22 mouse cellular contexts compared by ENCODE assay signal in the genomic region with DNA sequence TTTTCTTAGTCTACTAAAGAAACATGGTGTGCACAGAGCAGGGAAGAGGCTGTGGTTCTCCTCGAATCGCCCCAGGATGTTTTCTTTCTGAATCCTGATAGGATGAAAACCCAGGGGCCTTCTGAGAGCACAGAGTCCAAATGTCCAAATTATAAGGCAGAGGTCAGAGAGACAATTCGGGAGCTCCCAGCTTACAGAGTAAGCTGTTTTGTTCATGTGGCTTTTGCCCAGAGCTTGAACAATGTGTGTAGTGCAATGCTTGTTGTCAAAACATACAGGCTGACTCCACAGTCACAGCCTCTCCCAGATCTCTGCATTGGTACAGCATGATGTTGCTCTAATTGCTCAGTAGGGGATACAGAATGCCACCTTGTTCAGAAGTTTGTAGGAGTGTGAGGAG.
"Had no signal": no experiment of that assay in that cellular context is flagged by ENCODE, and none has a peak within 500 bp of the region (broad histone marks: within the 10 kb centered on the region; RNA-seq: fewer than 3 reads in every experiment).

No protein-coding gene starts in this region.

- H3K4me3 ChIP-seq: heart, adult 2 months; heart, embryonic 13.5 days; heart, embryonic 15.5 days; hindbrain, embryonic 13.5 days; hindbrain, embryonic 15.5 days; limb, embryonic 13.5 days; limb, embryonic 15.5 days had no signal

- ATAC-seq: forebrain, postnatal 0 days; hindbrain, postnatal 0 days; intestine, embryonic 16.5 days had no signal

- DNase-seq: forebrain, postnatal 0 days; gastrocnemius, postnatal 14 days; gastrocnemius, postnatal 36 days; heart, adult 11 months; heart, adult 2 months; heart, postnatal 14 days; heart, postnatal 36 days; kidney, adult 11 months; kidney, postnatal 10 days; kidney, postnatal 36 days; layer of hippocampus, adult 9-11 months; layer of hippocampus, postnatal 36 days; left cerebral cortex, postnatal 4 days had no signal

- H3K27ac ChIP-seq: heart, adult 2 months; heart, embryonic 13.5 days; heart, embryonic 15.5 days; hindbrain, embryonic 13.5 days; hindbrain, embryonic 15.5 days; hindbrain, postnatal 0 days; limb, embryonic 13.5 days; limb, embryonic 15.5 days had no signal

- H3K9me3 ChIP-seq: heart, embryonic 13.5 days; heart, embryonic 15.5 days; hindbrain, embryonic 13.5 days; hindbrain, embryonic 15.5 days; limb, embryonic 13.5 days; limb, embryonic 15.5 days had no signal

- H3K27me3 ChIP-seq: heart, embryonic 13.5 days; heart, embryonic 15.5 days; limb, embryonic 15.5 days had no signal

- H3K4me2 ChIP-seq: heart, embryonic 11.5 days; heart, embryonic 13.5 days; heart, embryonic 15.5 days; hindbrain, embryonic 13.5 days; hindbrain, embryonic 15.5 days; limb, embryonic 13.5 days; limb, embryonic 15.5 days had no signal

- H3K36me3 ChIP-seq: heart, embryonic 13.5 days; heart, embryonic 15.5 days; hindbrain, embryonic 13.5 days; hindbrain, embryonic 15.5 days; limb, embryonic 13.5 days; limb, embryonic 15.5 days had no signal

- H3K4me1 ChIP-seq: heart, embryonic 15.5 days; hindbrain, embryonic 13.5 days; hindbrain, embryonic 15.5 days; limb, embryonic 13.5 days; limb, embryonic 15.5 days had no signal

- H3K9ac ChIP-seq: forebrain, postnatal 0 days; heart, embryonic 13.5 days; heart, embryonic 15.5 days; hindbrain, embryonic 13.5 days; hindbrain, embryonic 15.5 days; limb, embryonic 13.5 days; limb, embryonic 15.5 days had no signal
